Mouse (Mus musculus) liver, embryonic 14.5 days (tissue): ENCODE results near the gene Dpp4. TPM values are rescaled to one million over a fixed set of nuclear protein-coding genes. Genes with fewer than 3 reads are reported as not detected.

Source experiments
- ATAC-seq: fragments of 200-750 bp; cut with Nextera tagmentation; 2 replicates; pipeline ENCODE4 v1.8.0; 2017; ENCODE audit warnings: moderate number of reproducible peaks, mild to moderate bottlenecking, moderate library complexity; ENCODE audit not compliant: insufficient read depth
- DNase-seq, 3 experiments: peaks; one replicate each; pipeline ENCODE4 v3.0.0-alpha.2; 2012 to 2013; ENCODE audit warnings: low read depth in 3 of 3, low spot score in 3 of 3
- H3K27ac ChIP-seq: fragments of 300-500 bp; sonication (generic); 2 replicates; pipeline ENCODE4 v1.5.1; 2014; ENCODE audit warnings: moderate library complexity, mild to moderate bottlenecking, control low read depth, inconsistent platforms
- H3K27me3 ChIP-seq: fragments of 300-500 bp; sonication (generic); 2 replicates; pipeline ENCODE4 v1.6.1; 2014; ENCODE audit warnings: mild to moderate bottlenecking, low read length, moderate library complexity; ENCODE audit not compliant: control insufficient read depth, insufficient read depth
- H3K36me3 ChIP-seq: fragments of 300-500 bp; sonication (generic); replicated peaks from 2 replicates; pipeline ENCODE4 v1.6.1; 2014; ENCODE audit warnings: low read depth; ENCODE audit not compliant: control insufficient read depth, insufficient read depth
- H3K4me1 ChIP-seq, 2 experiments: fragments of 200-500 bp in 1 of 2; fragments of 300-500 bp in 1 of 2; sonication (generic) in 1 of 2; replicated peaks; 2 replicates each; pipeline ENCODE4 v1.6.1; 2012 to 2014; ENCODE audit warnings: antibody characterized with exemption in 1 of 2, inconsistent platforms in 1 of 2, low read length in 1 of 2; ENCODE audit not compliant: control insufficient read depth in 2 of 2, insufficient read depth in 2 of 2
- H3K4me2 ChIP-seq: fragments of 300-500 bp; sonication (generic); 2 replicates; pipeline ENCODE4 v1.6.1; 2014; ENCODE audit warnings: low read depth, mild to moderate bottlenecking, control low read depth, moderate library complexity
- H3K4me3 ChIP-seq, 2 experiments: fragments of 200-500 bp in 1 of 2; fragments of 300-500 bp in 1 of 2; sonication (generic) in 1 of 2; 2 replicates each; pipeline ENCODE4 v1.5.1; 2012 to 2014; ENCODE audit warnings: low read depth in 2 of 2, low read length in 2 of 2, mild to moderate bottlenecking in 2 of 2, control low read depth in 1 of 2, inconsistent platforms in 1 of 2, moderate library complexity in 1 of 2; ENCODE audit not compliant: insufficient read depth in 1 of 2
- H3K9ac ChIP-seq: fragments of 300-500 bp; sonication (generic); replicated peaks from 2 replicates; pipeline ENCODE4 v1.6.1; 2014; ENCODE audit warnings: mild to moderate bottlenecking, control low read depth, moderate library complexity
- H3K9me3 ChIP-seq: fragments of 300-500 bp; sonication (generic); 2 replicates; pipeline ENCODE4 v1.6.1; 2016; ENCODE audit warnings: low read length, mixed read lengths; ENCODE audit not compliant: control insufficient read depth
- CTCF ChIP-seq: IDR thresholded peaks from 2 replicates; pipeline ENCODE4 v1.5.1; 2016; ENCODE audit warnings: antibody characterized with exemption, low read depth, control low read depth
- EP300 ChIP-seq: IDR thresholded peaks from 2 replicates; pipeline ENCODE4 v1.6.1; 2016; ENCODE audit warnings: antibody characterized with exemption, low read depth
- WGBS: fragments of 180-500 bp; shearing (Covaris S2); extraction: QIAGEN DNeasy Blood & Tissue Kit; methylation state at CpG from one replicate; pipeline ENCODE4 v1.1.7; 2014; ENCODE audit not compliant: insufficient replicate concordance; 5-methylcytosine and 5-hydroxymethylcytosine counted together
- polyA plus RNA-seq, 2 experiments: library from polyadenylated mRNA; depleted of rRNA in 1 of 2; stranded (reverse) in 1 of 2; unstranded in 1 of 2; fragments of >200 nt; fragmentation: Nextera tagmentation in 1 of 2; extraction: Ambion mirVana in 1 of 2; gene quantifications; 2 replicates each; pipeline versions ENCODE4 v1.2.1 to v1.2.3; 2012 to 2014

Gene Dpp4
- polyA plus RNA-seq, 2 experiments, result 2.3 to 4.4 TPM

DNA sequence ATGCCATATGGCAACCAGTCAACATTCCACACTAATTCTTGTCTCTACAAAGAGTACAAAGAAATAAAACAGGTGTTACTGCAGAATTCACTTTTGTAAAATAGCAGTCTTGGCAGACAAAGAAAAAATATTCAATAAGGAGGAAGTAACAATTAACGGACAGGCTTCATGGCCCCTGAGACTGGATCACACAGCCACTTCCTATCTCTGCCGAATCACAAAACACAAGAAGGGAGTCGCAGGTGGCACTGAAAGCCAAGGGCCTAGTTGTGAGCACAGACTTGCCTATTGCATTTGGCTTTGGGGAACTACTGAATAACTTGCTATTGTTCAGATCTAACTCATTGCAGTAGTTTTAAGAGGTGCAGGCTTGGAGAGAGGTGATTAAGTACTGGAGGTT is 19.9 kb downstream of the Dpp4 start:
- Histone ChIP-seq H3K4me1 (peaks cover 0 to 6% of the 10 kb centered on the region in 2 experiments; a peak in 2 of 4 replicates), H3K4me3 (no peak overlapping the region), H3K4me2 (no peak overlapping the region), H3K9ac (no peak overlapping the region), H3K36me3 (no peaks in the 10 kb centered on the region), H3K27ac (no peak overlapping the region), H3K9me3 (no peaks in the 10 kb centered on the region), H3K27me3 (no peaks in the 10 kb centered on the region)
- ATAC-seq, result no peak
- TF ChIP-seq EP300, result no peak
- TF ChIP-seq CTCF, result no peak
- no peak for DNase-seq
- WGBS, result 23% methylated on average over 3 of the region's 3 CpGs

- H3K27ac ChIP-seq, result no peak overlapping the region
- 0 out of 2 replicates have a peak overlapping the region, but pooled peaks have one; percentile 11 for H3K4me2 ChIP-seq
- H3K9me3 ChIP-seq, result no peaks in the 10 kb centered on the region
- no peak overlapping the region for H3K9ac ChIP-seq
- ATAC-seq (peak; percentile 77), DNase-seq (peak in 1 of 3 experiments; percentile 28)
- H3K4me1 ChIP-seq, result peaks cover 0 to 6% of the 10 kb centered on the region in 2 experiments; a peak in 2 of 4 replicates
- no peaks in the 10 kb centered on the region for H3K36me3 ChIP-seq
- no peak overlapping the region for H3K4me3 ChIP-seq
- TF ChIP-seq CTCF, result no peak
- TF ChIP-seq EP300, result no peak
- H3K27me3 ChIP-seq, result no peaks in the 10 kb centered on the region
- 8% methylated on average over 12 of the region's 12 CpGs for WGBS
Observed at GRCm38 (mm10) chr2:62390961-62391461, 21.0 kb downstream of the Dpp4 start.

DNA sequence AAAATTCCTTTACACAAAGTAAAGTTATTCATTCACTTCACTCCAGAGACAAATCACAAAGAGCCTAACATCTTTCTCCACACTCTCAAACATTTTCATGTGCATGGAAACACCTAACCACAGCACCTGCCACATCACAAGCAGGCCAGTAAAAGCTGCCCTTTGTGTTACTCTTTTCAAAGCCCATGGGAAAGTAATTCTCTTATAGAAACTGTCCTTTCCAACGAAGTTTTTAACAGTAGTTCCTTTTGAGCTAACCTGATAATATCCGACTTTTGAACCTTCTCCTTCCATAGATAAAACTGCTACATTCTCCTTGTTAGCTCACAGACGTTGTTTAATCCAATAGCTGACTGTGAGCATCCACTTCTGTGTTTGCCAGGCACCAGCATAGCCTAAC is 21.7 kb downstream of the Dpp4 start:
- no peak overlapping the region for H3K4me3 ChIP-seq
- no peak for ATAC-seq
- H3K27ac ChIP-seq, result no peak overlapping the region
- TF ChIP-seq EP300 (no peak), CTCF (no peak)
- WGBS, result 20% methylated on average over 3 of the region's 3 CpGs
- no peak overlapping the region for H3K9ac ChIP-seq
- no peak overlapping the region for H3K4me2 ChIP-seq
- no peaks in the 10 kb centered on the region for H3K27me3 ChIP-seq
- no peak for DNase-seq
- H3K36me3 ChIP-seq, result no peaks in the 10 kb centered on the region
- peaks cover 0 to 6% of the 10 kb centered on the region in 2 experiments; a peak in 2 of 4 replicates for H3K4me1 ChIP-seq
- H3K9me3 ChIP-seq, result no peaks in the 10 kb centered on the region

GRCm38 (mm10) chr2:62388841-62389240 is 23.2 kb downstream of the Dpp4 start:
- WGBS, result 75% methylated on average over 4 of the region's 4 CpGs
- ATAC-seq, result no peak

GRCm38 (mm10) chr2:62383196-62383595 is 28.8 kb downstream of the Dpp4 start:
- Histone ChIP-seq H3K4me1 (no peaks in the 10 kb centered on the region), H3K36me3 (no peaks in the 10 kb centered on the region), H3K27me3 (no peaks in the 10 kb centered on the region), H3K9me3 (no peaks in the 10 kb centered on the region), H3K4me3 (no peak overlapping the region), H3K9ac (no peak overlapping the region), H3K4me2 (no peak overlapping the region), H3K27ac (no peak overlapping the region)
- ATAC-seq (no peak), DNase-seq (no peak)
- WGBS, result 51% methylated on average over 4 of the region's 4 CpGs
- TF ChIP-seq CTCF, result no peak
- no peak for TF ChIP-seq EP300

More at GRCm38 (mm10) chr2:62388841-62389240, 23.2 kb downstream of the Dpp4 start:
- TF ChIP-seq CTCF, result no peak
- TF ChIP-seq EP300, result no peak
- no peaks in the 10 kb centered on the region for H3K27me3 ChIP-seq
- no peak overlapping the region for H3K4me2 ChIP-seq
- H3K9me3 ChIP-seq, result no peaks in the 10 kb centered on the region
- peaks cover 0 to 6% of the 10 kb centered on the region in 2 experiments; a peak in 2 of 4 replicates for H3K4me1 ChIP-seq
- DNase-seq, result no peak
- no peaks in the 10 kb centered on the region for H3K36me3 ChIP-seq
- no peak overlapping the region for H3K4me3 ChIP-seq
- H3K27ac ChIP-seq, result no peak overlapping the region
- no peak overlapping the region for H3K9ac ChIP-seq
